Mouse (Mus musculus) activated CD4-positive, CD25-positive, alpha-beta regulatory T cell, adult 4 months (primary cell): ENCODE data around the gene Cenpp. TPM values are rescaled to one million over a fixed set of nuclear protein-coding genes. Genes with fewer than 3 reads are reported as not detected.

Experiments
- ATAC-seq: one replicate; pipeline ENCODE4 v1.8.0; 2017
- polyA plus RNA-seq, 2 experiments: library from polyadenylated mRNA; unstranded; fragments of 100-300 nt; shearing (Covaris generic); gene quantifications; one replicate each; pipeline ENCODE4 v1.2.1; 2017

Gene Cenpp
- polyA plus RNA-seq, 2 experiments from 2014 or later: 8.9 to 10.0 TPM

GRCm38 (mm10) chr13:49518761-49519160, 133.8 kb downstream of the Cenpp start:
- ATAC-seq: no peak

GRCm38 (mm10) chr13:49507176-49507575, 145.4 kb downstream of the Cenpp start:
- ATAC-seq: no peak

GRCm38 (mm10) chr13:49505776-49506175, 146.8 kb downstream of the Cenpp start:
- ATAC-seq: no peak

- ATAC-seq: no peak
Observed at GRCm38 (mm10) chr13:49504510-49504909, 148.1 kb downstream of the Cenpp start, which contains the start of gene Ecm2. TSS of gene Ecm2 (plus strand) at chr13:49504810.

GRCm38 (mm10) chr13:49492376-49493368, 159.9 kb downstream of the Cenpp start, which contains the start of gene Tes3-ps:
TSS of gene Tes3-ps (plus strand) at chr13:49493318.
- ATAC-seq: no peak

GRCm38 (mm10) chr13:49485388-49485787, 167.2 kb downstream of the Cenpp start:
- ATAC-seq: no peak

GRCm38 (mm10) chr13:49480551-49480950, 172.0 kb downstream of the Cenpp start:
- no peak for ATAC-seq

- no peak for ATAC-seq
Observed at GRCm38 (mm10) chr13:49480057-49480456, 172.5 kb downstream of the Cenpp start.

GRCm38 (mm10) chr13:49479399-49479798, 173.2 kb downstream of the Cenpp start:
- ATAC-seq: no peak

GRCm38 (mm10) chr13:49478851-49479374, 173.7 kb downstream of the Cenpp start:
- no peak for ATAC-seq

GRCm38 (mm10) chr13:49477887-49478286, 174.7 kb downstream of the Cenpp start:
- ATAC-seq: no peak

- ATAC-seq: no peak
Observed at GRCm38 (mm10) chr13:49472676-49473005, 179.9 kb downstream of the Cenpp start.

GRCm38 (mm10) chr13:49471981-49472675, 180.5 kb downstream of the Cenpp start:
- no peak for ATAC-seq

- no peak for ATAC-seq
Observed at GRCm38 (mm10) chr13:49470806-49471205, 181.8 kb downstream of the Cenpp start.

- ATAC-seq: no peak
Observed at GRCm38 (mm10) chr13:49470319-49470718, 182.3 kb downstream of the Cenpp start.

GRCm38 (mm10) chr13:49469002-49469401, 183.6 kb downstream of the Cenpp start:
- ATAC-seq: no peak

- ATAC-seq: no peak
Observed at GRCm38 (mm10) chr13:49467585-49467984, 185.0 kb downstream of the Cenpp start.

- ATAC-seq: no peak
Observed at GRCm38 (mm10) chr13:49466393-49467075, 186.1 kb downstream of the Cenpp start.

- no peak for ATAC-seq
Observed at GRCm38 (mm10) chr13:49465875-49466274, 186.7 kb downstream of the Cenpp start.

GRCm38 (mm10) chr13:49462921-49463320, 189.7 kb downstream of the Cenpp start:
- ATAC-seq: no peak

- no peak for ATAC-seq
Observed at GRCm38 (mm10) chr13:49461458-49462132, 191.0 kb downstream of the Cenpp start.
